18 mouse cellular contexts compared by ENCODE assay signal in the genomic region with DNA sequence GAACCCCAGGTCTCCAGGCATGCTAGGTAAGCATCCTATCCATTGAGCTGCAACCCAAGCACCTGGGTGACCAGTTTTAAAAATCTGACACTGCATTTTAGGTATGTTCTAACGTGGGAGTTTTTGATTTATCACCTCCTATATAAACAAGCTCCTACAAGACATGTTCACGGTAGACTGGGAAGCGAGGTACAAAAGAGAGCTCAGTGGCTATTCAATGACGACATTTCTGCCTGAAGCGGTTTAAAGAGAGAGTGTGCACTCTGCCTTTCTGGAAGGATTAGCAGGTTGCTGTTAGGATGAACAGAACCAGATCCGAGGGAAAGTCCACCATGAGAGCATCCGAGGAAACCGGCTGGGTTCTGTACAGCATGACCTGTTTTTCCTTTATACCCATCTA.
"Had no signal": no experiment of that assay in that cellular context is flagged by ENCODE, and none has a peak within 500 bp of the region (broad histone marks: within the 10 kb centered on the region; RNA-seq: fewer than 3 reads in every experiment).

No protein-coding gene starts in this region.

- H3K27me3 ChIP-seq: kidney, embryonic 15.5 days; liver, embryonic 13.5 days; midbrain, embryonic 12.5 days; neural tube, embryonic 13.5 days had no signal

- DNase-seq: kidney, adult 18-20 months; kidney, postnatal 10 days; kidney, postnatal 36 days; layer of hippocampus, postnatal 36 days; liver, embryonic 13.5 days; lung, adult 2 months; lung, postnatal 14 days; lung, postnatal 4 days; right cerebral cortex, postnatal 25 days; spleen, adult 18-20 months; thymus, adult 18-20 months; thymus, postnatal 36 days had no signal

- H3K36me3 ChIP-seq: kidney, embryonic 15.5 days; liver, embryonic 13.5 days; midbrain, embryonic 12.5 days; neural tube, embryonic 13.5 days had no signal

- H3K4me2 ChIP-seq: kidney, embryonic 15.5 days; liver, embryonic 13.5 days; midbrain, embryonic 12.5 days; neural tube, embryonic 13.5 days had no signal

- H3K9me3 ChIP-seq: kidney, embryonic 15.5 days; liver, embryonic 13.5 days; midbrain, embryonic 12.5 days; neural tube, embryonic 13.5 days had no signal

- ATAC-seq: midbrain, embryonic 16.5 days had no signal

- H3K4me1 ChIP-seq: midbrain, embryonic 12.5 days; neural tube, embryonic 13.5 days had no signal

- H3K27ac ChIP-seq: kidney, embryonic 15.5 days; left cerebral cortex, adult 2 months; liver, embryonic 13.5 days; midbrain, embryonic 12.5 days; neural tube, embryonic 13.5 days had no signal

- H3K9ac ChIP-seq: kidney, embryonic 15.5 days; liver, embryonic 13.5 days; midbrain, embryonic 12.5 days; neural tube, embryonic 13.5 days had no signal

- H3K4me3 ChIP-seq: kidney, embryonic 15.5 days; left cerebral cortex, adult 2 months; liver, embryonic 13.5 days; midbrain, embryonic 12.5 days; myocyte; neural tube, embryonic 13.5 days had no signal
